Mouse (Mus musculus): ENCODE measurements around the gene Apobec1. TPM values are rescaled to one million over a fixed set of nuclear protein-coding genes. Genes with fewer than 3 reads are reported as not detected.

Gene Apobec1
- polyA plus RNA-seq, 1 experiment from 2014 or later: 2.0 TPM

GRCm38 (mm10) chr6:122626110-122626509 lies 23.9 kb upstream of the Apobec1 start, which contains the start of gene Dppa3:
Dppa3 (plus strand) TSS chr6:122626410.
- no peaks in the 10 kb centered on the region for H3K4me1 ChIP-seq (ENCODE audit: control insufficient read depth, insufficient read depth, low read length)
- H3K27me3 ChIP-seq (ENCODE audit: control insufficient read depth, insufficient read depth, low read length): no peaks in the 10 kb centered on the region
- no peaks in the 10 kb centered on the region; the same call in 1 of the 2 replicates for H3K9me3 ChIP-seq (ENCODE audit: control insufficient read depth, low read length)
- no peak within 1 kb of the TSS for H3K4me2 ChIP-seq
- H3K27ac ChIP-seq (ENCODE audit: low read depth, low read length): no peak within 1 kb of the TSS
- no peaks in the 10 kb centered on the region for H3K36me3 ChIP-seq (ENCODE audit: control insufficient read depth, insufficient read depth, low read length)
- 90% methylated on average over 8 of the region's 8 CpGs for WGBS
- DNase-seq (ENCODE audit: low spot score, missing footprints): peak; percentile 6
- H3K4me3 ChIP-seq (ENCODE audit: low read depth, low read length): no peak within 1 kb of the TSS
- no peak for ATAC-seq (ENCODE audit: low FRiP score)
- no peak within 1 kb of the TSS for H3K9ac ChIP-seq (ENCODE audit: low read length)

GRCm38 (mm10) chr6:122625156-122625555 lies 22.9 kb upstream of the Apobec1 start:
- H3K9me3 ChIP-seq (ENCODE audit: control insufficient read depth, low read length): no peaks in the 10 kb centered on the region; the same call in 1 of the 2 replicates
- H3K27ac ChIP-seq (ENCODE audit: low read depth, low read length): no peak overlapping the region
- no peak overlapping the region for H3K4me3 ChIP-seq (ENCODE audit: low read depth, low read length)
- ATAC-seq (ENCODE audit: low FRiP score) (no peak), DNase-seq (ENCODE audit: low spot score, missing footprints) (no peak)
- H3K9ac ChIP-seq (ENCODE audit: low read length): no peak overlapping the region
- WGBS: 81% methylated on average over 4 of the region's 4 CpGs
- no peak overlapping the region for H3K4me2 ChIP-seq
- no peaks in the 10 kb centered on the region for H3K36me3 ChIP-seq (ENCODE audit: control insufficient read depth, insufficient read depth, low read length)
- H3K4me1 ChIP-seq (ENCODE audit: control insufficient read depth, insufficient read depth, low read length): no peaks in the 10 kb centered on the region
- no peaks in the 10 kb centered on the region for H3K27me3 ChIP-seq (ENCODE audit: control insufficient read depth, insufficient read depth, low read length)

GRCm38 (mm10) chr6:122624480-122624879 lies 22.2 kb upstream of the Apobec1 start:
- Histone ChIP-seq H3K27me3 (ENCODE audit: control insufficient read depth, insufficient read depth, low read length) (no peaks in the 10 kb centered on the region), H3K9me3 (ENCODE audit: control insufficient read depth, low read length) (no peaks in the 10 kb centered on the region; the same call in 1 of the 2 replicates), H3K4me1 (ENCODE audit: control insufficient read depth, insufficient read depth, low read length) (no peaks in the 10 kb centered on the region), H3K36me3 (ENCODE audit: control insufficient read depth, insufficient read depth, low read length) (no peaks in the 10 kb centered on the region), H3K9ac (ENCODE audit: low read length) (no peak overlapping the region), H3K4me2 (no peak overlapping the region), H3K4me3 (ENCODE audit: low read depth, low read length) (no peak overlapping the region), H3K27ac (ENCODE audit: low read depth, low read length) (no peak overlapping the region)
- WGBS: 48% methylated on average over 5 of the region's 5 CpGs
- ATAC-seq (ENCODE audit: low FRiP score) (no peak), DNase-seq (ENCODE audit: low spot score, missing footprints) (no peak)

DNA sequence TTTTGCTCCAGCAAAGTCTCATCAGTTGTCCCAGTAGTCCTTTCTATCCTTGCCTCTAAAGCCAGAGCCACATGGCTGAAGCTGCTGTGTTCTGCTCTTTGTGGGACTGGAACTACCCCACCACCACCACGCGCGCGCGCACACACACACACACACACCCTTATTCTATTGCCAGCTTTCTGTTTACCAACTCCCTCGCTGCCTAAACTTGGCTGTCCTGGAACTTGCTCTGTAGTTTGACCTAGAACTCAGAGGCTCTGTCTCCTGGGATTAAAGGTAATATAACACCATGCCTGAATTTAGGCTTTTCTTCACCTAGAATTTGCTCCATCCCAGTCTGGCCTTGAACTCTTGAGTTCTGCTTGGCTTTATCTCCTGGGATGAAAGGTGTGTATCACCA lies 18.8 kb upstream of the Apobec1 start:
- 96% methylated on average over 6 of the region's 6 CpGs for WGBS
- H3K27me3 ChIP-seq (ENCODE audit: control insufficient read depth, insufficient read depth, low read length): no peaks in the 10 kb centered on the region
- no peak for DNase-seq (ENCODE audit: low spot score, missing footprints)
- no peak overlapping the region for H3K9ac ChIP-seq (ENCODE audit: low read length)
- ATAC-seq (ENCODE audit: low FRiP score): no peak
- no peaks in the 10 kb centered on the region; the same call in 1 of the 2 replicates for H3K9me3 ChIP-seq (ENCODE audit: control insufficient read depth, low read length)
- H3K4me1 ChIP-seq (ENCODE audit: control insufficient read depth, insufficient read depth, low read length): no peaks in the 10 kb centered on the region
- no peaks in the 10 kb centered on the region for H3K36me3 ChIP-seq (ENCODE audit: control insufficient read depth, insufficient read depth, low read length)
- no peak overlapping the region for H3K4me3 ChIP-seq (ENCODE audit: low read depth, low read length)
- H3K27ac ChIP-seq (ENCODE audit: low read depth, low read length): no peak overlapping the region
- H3K4me2 ChIP-seq: no peak overlapping the region

DNA sequence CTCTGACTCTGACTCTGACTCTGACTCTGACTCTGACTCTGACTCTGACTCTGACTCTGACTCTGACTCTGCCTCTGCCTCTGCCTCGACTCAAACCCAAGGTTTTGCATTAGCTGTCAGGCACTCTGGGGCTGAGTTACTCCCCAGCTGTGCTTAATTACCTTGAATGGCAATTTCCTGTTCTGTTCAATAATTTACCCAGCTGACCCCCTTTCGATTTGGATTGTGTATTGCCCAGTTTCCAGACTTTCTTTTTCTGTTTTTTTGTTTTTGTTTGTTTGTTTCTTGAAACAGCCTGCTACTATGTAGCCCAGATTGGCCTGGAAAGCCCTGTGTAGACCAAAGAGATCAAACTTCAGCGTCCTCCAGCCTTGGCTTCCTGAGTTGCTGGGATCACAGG lies 13.8 kb upstream of the Apobec1 start:
- Histone ChIP-seq H3K27me3 (ENCODE audit: control insufficient read depth, insufficient read depth, low read length) (no peaks in the 10 kb centered on the region), H3K9ac (ENCODE audit: low read length) (no peak overlapping the region), H3K4me3 (ENCODE audit: low read depth, low read length) (no peak overlapping the region), H3K27ac (ENCODE audit: low read depth, low read length) (no peak overlapping the region), H3K9me3 (ENCODE audit: control insufficient read depth, low read length) (no peaks in the 10 kb centered on the region; the same call in 1 of the 2 replicates), H3K4me1 (ENCODE audit: control insufficient read depth, insufficient read depth, low read length) (no peaks in the 10 kb centered on the region), H3K4me2 (no peak overlapping the region), H3K36me3 (ENCODE audit: control insufficient read depth, insufficient read depth, low read length) (no peaks in the 10 kb centered on the region)
- 76% methylated on average over 3 of the region's 3 CpGs for WGBS
- no peak for ATAC-seq (ENCODE audit: low FRiP score)
- no peak for DNase-seq (ENCODE audit: low spot score, missing footprints)

GRCm38 (mm10) chr6:122614047-122614446 lies 11.8 kb upstream of the Apobec1 start:
- DNase-seq (ENCODE audit: low spot score, missing footprints): peak; percentile 68
- no peaks in the 10 kb centered on the region for H3K4me1 ChIP-seq (ENCODE audit: control insufficient read depth, insufficient read depth, low read length)
- H3K27ac ChIP-seq (ENCODE audit: low read depth, low read length): no peak overlapping the region
- no peaks in the 10 kb centered on the region for H3K36me3 ChIP-seq (ENCODE audit: control insufficient read depth, insufficient read depth, low read length)
- no peaks in the 10 kb centered on the region for H3K27me3 ChIP-seq (ENCODE audit: control insufficient read depth, insufficient read depth, low read length)
- 67% methylated on average over 2 of the region's 2 CpGs for WGBS
- no peak overlapping the region for H3K4me3 ChIP-seq (ENCODE audit: low read depth, low read length)
- H3K9ac ChIP-seq (ENCODE audit: low read length): no peak overlapping the region
- no peak for ATAC-seq (ENCODE audit: low FRiP score)
- no peaks in the 10 kb centered on the region; the same call in 1 of the 2 replicates for H3K9me3 ChIP-seq (ENCODE audit: control insufficient read depth, low read length)
- no peak overlapping the region for H3K4me2 ChIP-seq

DNA sequence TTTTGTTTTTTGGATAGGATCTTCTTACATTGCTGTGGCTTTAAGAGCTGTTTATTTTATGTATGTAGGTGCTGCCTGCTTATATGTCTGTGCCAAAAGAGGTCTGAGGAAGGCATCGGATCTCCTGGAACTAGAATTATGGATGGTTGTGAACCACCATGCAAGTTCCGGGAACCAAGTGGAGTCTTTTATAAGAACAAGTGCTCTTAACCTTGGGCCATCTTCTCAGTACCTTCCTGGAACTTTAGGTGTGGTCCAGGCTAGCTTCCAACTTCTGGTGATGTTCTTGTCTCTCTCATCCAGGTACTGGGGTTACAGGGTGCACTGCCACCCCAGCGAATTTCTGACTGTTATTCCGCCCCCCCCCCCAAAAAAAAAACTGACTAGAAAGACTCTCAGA lies 10.2 kb upstream of the Apobec1 start:
- WGBS: 84% methylated on average over 4 of the region's 4 CpGs
- H3K27ac ChIP-seq (ENCODE audit: low read depth, low read length): no peak overlapping the region
- H3K9me3 ChIP-seq (ENCODE audit: control insufficient read depth, low read length): no peaks in the 10 kb centered on the region; the same call in 1 of the 2 replicates
- ATAC-seq (ENCODE audit: low FRiP score) (no peak), DNase-seq (ENCODE audit: low spot score, missing footprints) (no peak)
- no peaks in the 10 kb centered on the region for H3K27me3 ChIP-seq (ENCODE audit: control insufficient read depth, insufficient read depth, low read length)
- no peaks in the 10 kb centered on the region for H3K4me1 ChIP-seq (ENCODE audit: control insufficient read depth, insufficient read depth, low read length)
- no peak overlapping the region for H3K9ac ChIP-seq (ENCODE audit: low read length)
- no peak overlapping the region for H3K4me2 ChIP-seq
- no peak overlapping the region for H3K4me3 ChIP-seq (ENCODE audit: low read depth, low read length)
- H3K36me3 ChIP-seq (ENCODE audit: control insufficient read depth, insufficient read depth, low read length): no peaks in the 10 kb centered on the region

DNA sequence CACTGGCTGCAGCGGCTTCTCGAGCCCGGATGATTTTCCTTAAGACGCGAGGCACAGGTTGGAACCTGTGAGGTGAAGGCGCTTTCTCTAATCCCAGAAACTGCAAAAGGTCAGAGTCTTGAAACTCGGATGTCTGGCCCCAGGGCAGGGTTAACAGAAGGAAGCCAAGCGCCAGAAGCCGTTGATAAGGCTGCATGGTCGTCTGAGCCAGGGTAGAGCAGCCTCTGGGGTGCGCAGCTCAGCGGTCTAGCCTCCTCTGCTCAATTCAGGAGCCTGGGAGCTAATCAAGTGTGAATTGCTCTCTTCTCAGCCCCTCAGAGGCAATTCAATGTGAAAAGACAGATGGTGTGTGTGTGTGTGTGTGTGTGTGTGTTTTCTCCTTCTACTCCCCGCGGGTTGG lies 7.5 kb upstream of the Apobec1 start, which contains the start of gene Gdf3:
Gene Gdf3, minus strand, starts transcription at position 317 of the 400 bp plus-strand sequence.
- H3K36me3 ChIP-seq (ENCODE audit: control insufficient read depth, insufficient read depth, low read length): no peaks in the 10 kb centered on the region
- DNase-seq (ENCODE audit: low spot score, missing footprints) (no peak), ATAC-seq (ENCODE audit: low FRiP score) (no peak)
- no peak within 1 kb of the TSS for H3K9ac ChIP-seq (ENCODE audit: low read length)
- H3K27me3 ChIP-seq (ENCODE audit: control insufficient read depth, insufficient read depth, low read length): no peaks in the 10 kb centered on the region
- WGBS: 63% methylated on average over 14 of the region's 14 CpGs
- no peak within 1 kb of the TSS for H3K4me2 ChIP-seq
- H3K4me1 ChIP-seq (ENCODE audit: control insufficient read depth, insufficient read depth, low read length): no peaks in the 10 kb centered on the region
- H3K9me3 ChIP-seq (ENCODE audit: control insufficient read depth, low read length): no peaks in the 10 kb centered on the region
- no peak within 1 kb of the TSS for H3K4me3 ChIP-seq (ENCODE audit: low read depth, low read length)
- H3K27ac ChIP-seq (ENCODE audit: low read depth, low read length): no peak within 1 kb of the TSS

DNA sequence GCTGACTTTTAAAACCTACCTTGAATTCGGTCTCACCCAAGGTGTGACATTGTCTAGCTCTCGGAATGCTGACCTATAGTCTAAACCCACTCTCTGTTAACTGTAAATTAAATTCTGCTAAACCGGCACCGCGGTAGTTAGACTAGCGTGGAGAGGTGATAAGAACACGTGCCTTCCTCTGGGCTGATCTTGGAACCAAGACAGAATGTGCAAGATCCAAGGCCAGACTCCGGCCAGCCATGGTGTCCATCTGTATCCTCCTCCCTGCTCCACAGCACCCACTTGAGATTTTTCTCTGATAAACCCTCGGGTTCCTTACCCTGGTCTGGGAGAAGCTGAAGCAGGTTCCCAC lies 7.1 kb upstream of the Apobec1 start:
- DNase-seq (ENCODE audit: low spot score, missing footprints) (no peak), ATAC-seq (ENCODE audit: low FRiP score) (no peak)
- Histone ChIP-seq H3K27ac (ENCODE audit: low read depth, low read length) (no peak overlapping the region), H3K9me3 (ENCODE audit: control insufficient read depth, low read length) (no peaks in the 10 kb centered on the region), H3K4me3 (ENCODE audit: low read depth, low read length) (no peak overlapping the region), H3K4me2 (no peak overlapping the region), H3K27me3 (ENCODE audit: control insufficient read depth, insufficient read depth, low read length) (no peaks in the 10 kb centered on the region), H3K36me3 (ENCODE audit: control insufficient read depth, insufficient read depth, low read length) (no peaks in the 10 kb centered on the region), H3K4me1 (ENCODE audit: control insufficient read depth, insufficient read depth, low read length) (no peaks in the 10 kb centered on the region), H3K9ac (ENCODE audit: low read length) (no peak overlapping the region)
- WGBS: 77% methylated on average over 9 of the region's 9 CpGs

Data from midbrain, embryonic 11.5 days (tissue).